Mouse (Mus musculus) E14TG2a.4 (cell line): ENCODE results near the gene Depdc5.

ENCODE experiments used
- CTCF ChIP-seq: conservative IDR thresholded peaks from 2 replicates; pipeline ENCODE4 v1.5.1; 2014; ENCODE audit warnings: low read length
- NANOG ChIP-seq: IDR thresholded peaks from 2 replicates; pipeline ENCODE4 v1.6.1; 2014; ENCODE audit warnings: borderline replicate concordance, low read length, mixed read lengths
- POU5F1 ChIP-seq: IDR thresholded peaks from 2 replicates; pipeline ENCODE4 v1.6.1; 2014; ENCODE audit warnings: low read length, borderline replicate concordance

DNA sequence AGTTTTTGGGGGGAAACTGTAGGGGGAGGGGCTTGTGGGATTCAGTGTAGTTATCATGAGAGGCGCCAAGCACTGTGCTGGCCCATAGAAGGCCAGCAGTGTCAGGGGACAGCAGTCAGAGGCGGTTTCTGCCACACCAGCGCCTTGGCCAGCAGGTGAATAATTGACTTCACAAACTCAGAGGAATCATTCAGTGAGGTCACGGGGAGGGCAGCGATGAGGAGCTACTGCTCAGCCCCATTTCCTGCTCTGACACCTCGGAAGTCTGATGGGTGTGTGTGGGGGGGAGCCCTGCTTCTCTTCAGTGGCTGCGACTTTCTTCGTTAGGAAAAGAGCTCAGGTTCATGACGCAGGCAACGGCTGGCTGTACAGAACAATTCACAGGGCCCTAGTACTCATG lies 179.9 kb downstream of the Depdc5 start:
- TF ChIP-seq CTCF (no peak), POU5F1 (no peak), NANOG (no peak)
